Mouse (Mus musculus): Measurements from ENCODE around the gene Aldh1l1. TPM values are rescaled to one million over a fixed set of nuclear protein-coding genes. Genes with fewer than 3 reads are reported as not detected.

Gene Aldh1l1
- total and polyA plus RNA-seq, 3 experiments: 0.04 to 0.14 TPM; not detected in 1

DNA sequence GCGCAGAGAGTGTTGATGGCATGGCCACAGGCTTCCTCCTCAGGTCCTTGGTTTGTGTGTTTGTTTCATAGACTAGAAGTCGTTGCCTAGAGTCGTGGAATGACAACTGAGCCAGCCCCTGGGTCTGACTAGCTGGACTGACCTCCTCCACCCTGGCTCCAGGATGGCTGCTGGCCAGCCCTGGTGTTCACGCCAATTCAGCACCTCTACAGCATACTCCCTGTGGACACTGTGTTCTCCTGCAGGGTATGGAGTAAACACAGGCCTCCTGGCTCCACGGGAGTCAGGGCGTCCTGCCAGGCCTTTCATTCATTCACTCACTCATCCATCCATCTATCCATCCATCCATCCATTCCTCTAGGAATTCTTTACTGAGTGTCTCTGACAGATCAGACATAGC, 22.9 kb downstream of the Aldh1l1 start:
- no peak for DNase-seq (ENCODE audit: low read depth, low spot score)
- H3K9me3 ChIP-seq (replicated peaks; ENCODE audit: insufficient read depth, low read length): no peaks in the 10 kb centered on the region
- no peaks in the 10 kb centered on the region for H3K36me3 ChIP-seq (ENCODE audit: control insufficient read depth in 1 of 2, insufficient read depth in 2 of 2, low read length in 2 of 2)
- H3K79me2 ChIP-seq (ENCODE audit: control insufficient read depth, insufficient read depth, low read length, poor library complexity): no peaks in the 10 kb centered on the region
- H3K27ac ChIP-seq (ENCODE audit: control insufficient read depth, low read depth, low read length): no peak overlapping the region
- H3K27me3 ChIP-seq (ENCODE audit: control insufficient read depth in 1 of 2, insufficient read depth in 2 of 2, low read length in 2 of 2): peaks cover 0 to 6% of the 10 kb centered on the region in 2 experiments
- TF ChIP-seq CHD2 (IDR thresholded peaks at IDR 0.05; ENCODE audit: low read length): no peak
- no peak for TF ChIP-seq TBP (IDR thresholded peaks at IDR 0.05; ENCODE audit: low read depth, low read length)
- no peak for TF ChIP-seq SIN3A (IDR thresholded peaks at IDR 0.05; ENCODE audit: low read length)
- TF ChIP-seq MAZ (IDR thresholded peaks at IDR 0.05; ENCODE audit: low read depth, low read length): no peak
- TF ChIP-seq MXI1 (IDR thresholded peaks at IDR 0.05; ENCODE audit: low read depth, low read length): no peak
- TF ChIP-seq RCOR1 (IDR thresholded peaks at IDR 0.05; ENCODE audit: low read depth, low read length): no peak
- no peak for TF ChIP-seq MAX (IDR thresholded peaks at IDR 0.05; ENCODE audit: low read length)
- TF ChIP-seq ZKSCAN1 (IDR thresholded peaks at IDR 0.05; ENCODE audit: low read depth, low read length): no peak
- no peak for TF ChIP-seq USF2 (IDR thresholded peaks at IDR 0.05; ENCODE audit: borderline replicate concordance in 1 of 2, insufficient read depth in 1 of 2, low read depth in 1 of 2, low read length in 2 of 2)
- TF ChIP-seq GATA1 (IDR thresholded peaks at IDR 0.05; ENCODE audit: low read depth, low read length): no peak
- TF ChIP-seq UBTF (IDR thresholded peaks at IDR 0.05; ENCODE audit: borderline replicate concordance, insufficient read depth, low read depth, low read length): no peak
- TF ChIP-seq MEF2A (IDR thresholded peaks at IDR 0.05; ENCODE audit: extremely low read depth, insufficient replicate concordance, low read depth, low read length, poor library complexity, severe bottlenecking): no peak
- no peak for TF ChIP-seq GABPA (IDR thresholded peaks at IDR 0.05; ENCODE audit: low read depth, low read length)
- no peak overlapping the region for H3K9ac ChIP-seq (ENCODE audit: control insufficient read depth, low read depth, low read length, poor library complexity, severe bottlenecking)
- no peaks in the 10 kb centered on the region for H3K4me1 ChIP-seq (ENCODE audit: control insufficient read depth in 1 of 2, insufficient read depth in 2 of 2, low read length in 2 of 2)
- no peak overlapping the region for H3K4me3 ChIP-seq (ENCODE audit: control insufficient read depth in 1 of 2, insufficient read depth in 1 of 2, low read depth in 2 of 2, low read length in 2 of 2)

DNA sequence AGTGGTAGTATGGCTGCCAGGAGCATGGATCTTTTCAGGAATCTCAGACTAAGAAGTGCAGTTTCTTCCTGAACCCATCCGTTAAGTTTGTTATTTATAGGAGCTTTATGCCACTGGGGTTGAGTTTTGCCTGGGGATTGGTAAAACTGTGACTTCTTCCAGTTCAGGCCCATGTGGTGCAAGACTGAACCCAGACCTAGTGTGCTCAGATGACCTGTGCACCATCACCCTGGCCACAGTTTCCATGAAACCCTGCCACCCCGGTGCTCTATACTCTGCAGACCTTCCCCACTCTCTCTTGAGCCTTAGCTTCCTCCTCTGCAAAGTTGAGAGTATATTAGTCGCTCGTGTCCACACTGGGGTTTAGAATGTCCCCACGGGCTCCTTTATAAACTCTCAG, 26.2 kb downstream of the Aldh1l1 start:
- Histone ChIP-seq H3K4me3 (ENCODE audit: control insufficient read depth in 1 of 2, insufficient read depth in 1 of 2, low read depth in 2 of 2, low read length in 2 of 2) (no peak overlapping the region), H3K27me3 (ENCODE audit: control insufficient read depth in 1 of 2, insufficient read depth in 2 of 2, low read length in 2 of 2) (peaks cover 0 to 3% of the 10 kb centered on the region in 2 experiments; a peak in 3 of 4 replicates), H3K9ac (ENCODE audit: control insufficient read depth, low read depth, low read length, poor library complexity, severe bottlenecking) (no peak overlapping the region), H3K4me1 (ENCODE audit: control insufficient read depth in 1 of 2, insufficient read depth in 2 of 2, low read length in 2 of 2) (no peaks in the 10 kb centered on the region), H3K36me3 (ENCODE audit: control insufficient read depth in 1 of 2, insufficient read depth in 2 of 2, low read length in 2 of 2) (no peaks in the 10 kb centered on the region), H3K79me2 (ENCODE audit: control insufficient read depth, insufficient read depth, low read length, poor library complexity) (no peaks in the 10 kb centered on the region), H3K27ac (ENCODE audit: control insufficient read depth, low read depth, low read length) (no peak overlapping the region), H3K9me3 (replicated peaks; ENCODE audit: insufficient read depth, low read length) (no peaks in the 10 kb centered on the region)
- no peak for DNase-seq (ENCODE audit: low read depth, low spot score)
- TF ChIP-seq USF2 (IDR thresholded peaks at IDR 0.05; ENCODE audit: borderline replicate concordance in 1 of 2, insufficient read depth in 1 of 2, low read depth in 1 of 2, low read length in 2 of 2) (no peak), USF1 (IDR thresholded peaks at IDR 0.05; ENCODE audit: low read depth, low read length) (no peak), JUND (IDR thresholded peaks at IDR 0.05; ENCODE audit: low read depth, low read length) (no peak), NRF1 (IDR thresholded peaks at IDR 0.05; ENCODE audit: insufficient read depth, low read depth, low read length, poor library complexity, severe bottlenecking) (no peak), MAFK (IDR thresholded peaks at IDR 0.05; ENCODE audit: borderline replicate concordance, low read depth, low read length) (no peak), SMC3 (IDR thresholded peaks at IDR 0.05; ENCODE audit: low read depth, low read length) (no peak), MYC (IDR thresholded peaks at IDR 0.05; ENCODE audit: low read depth, low read length) (no peak), GABPA (IDR thresholded peaks at IDR 0.05; ENCODE audit: low read depth, low read length) (no peak), MEF2A (IDR thresholded peaks at IDR 0.05; ENCODE audit: extremely low read depth, insufficient replicate concordance, low read depth, low read length, poor library complexity, severe bottlenecking) (no peak), ZNF384 (IDR thresholded peaks at IDR 0.05; ENCODE audit: low read depth, low read length) (no peak), ZMIZ1 (IDR thresholded peaks at IDR 0.05; ENCODE audit: low read depth, low read length) (no peak), ELF1 (IDR thresholded peaks at IDR 0.05; ENCODE audit: low read depth, low read length) (no peak)
